ENCODE assay signal across 29 mouse cellular contexts in genomic region chr5:117990957-117991356, GRCm38 (mm10). TPM values are rescaled to one million over a fixed set of nuclear protein-coding genes. Genes with fewer than 3 reads are reported as not detected.
"Had no signal": no experiment of that assay in that cellular context is flagged by ENCODE, and none has a peak within 500 bp of the region (broad histone marks: within the 10 kb centered on the region; RNA-seq: fewer than 3 reads in every experiment).

No protein-coding gene starts in this region.

- H3K27ac ChIP-seq: heart, embryonic 13.5 days; heart, embryonic 15.5 days; hindbrain, embryonic 10.5 days; hindbrain, embryonic 12.5 days; hindbrain, embryonic 13.5 days; hindbrain, embryonic 14.5 days; hindbrain, embryonic 15.5 days; hindbrain, postnatal 0 days; intestine, embryonic 15.5 days; kidney, embryonic 15.5 days; kidney, postnatal 0 days; left cerebral cortex, adult 2 months had no signal

- DNase-seq: heart, postnatal 10 days; heart, postnatal 14 days; heart, postnatal 36 days; heart, postnatal 4 days; kidney, adult 11 months; kidney, adult 18-20 months; kidney, adult 2 months; kidney, adult 8-10 months; kidney, adult 9 months; kidney, postnatal 10 days; kidney, postnatal 14 days; kidney, postnatal 25 days; kidney, postnatal 4 days; layer of hippocampus, adult 9-11 months; layer of hippocampus, postnatal 36 days had no signal

- H3K4me3 ChIP-seq: heart, embryonic 13.5 days; heart, embryonic 15.5 days; hindbrain, embryonic 10.5 days; hindbrain, embryonic 12.5 days; hindbrain, embryonic 13.5 days; hindbrain, embryonic 15.5 days; intestine, embryonic 15.5 days; kidney, embryonic 15.5 days; layer of hippocampus, adult 2 months; left cerebral cortex, adult 2 months had no signal

RNA-seq across cellular contexts. Expression of gene Tesc, which starts 36.6 kb away (rescaled TPM):
- total RNA-seq: hematopoietic stem cell, adult 5-6 weeks had no signal
